Mouse (Mus musculus) gastrocnemius, postnatal 36 days (tissue): ENCODE data around the gene Actr2. TPM values are rescaled to one million over a fixed set of nuclear protein-coding genes. Genes with fewer than 3 reads are reported as not detected.

Experiments
- DNase-seq, 2 experiments: peaks; one replicate each; pipeline ENCODE4 v3.0.0; 2022
- intact Hi-C: fragments of 180-260 bp; cut with DNase I; formaldehyde crosslinking; loops from one replicate; pipeline ENCODE4 v1.15.1; 2025
- total RNA-seq, 2 experiments: library from RNA; stranded (reverse); gene quantifications; 2 replicates each; pipeline ENCODE4 v1.2.3; 2021

Gene Actr2
- total RNA-seq, 2 experiments from 2014 or later, result 31.1 to 34.0 TPM

DNA sequence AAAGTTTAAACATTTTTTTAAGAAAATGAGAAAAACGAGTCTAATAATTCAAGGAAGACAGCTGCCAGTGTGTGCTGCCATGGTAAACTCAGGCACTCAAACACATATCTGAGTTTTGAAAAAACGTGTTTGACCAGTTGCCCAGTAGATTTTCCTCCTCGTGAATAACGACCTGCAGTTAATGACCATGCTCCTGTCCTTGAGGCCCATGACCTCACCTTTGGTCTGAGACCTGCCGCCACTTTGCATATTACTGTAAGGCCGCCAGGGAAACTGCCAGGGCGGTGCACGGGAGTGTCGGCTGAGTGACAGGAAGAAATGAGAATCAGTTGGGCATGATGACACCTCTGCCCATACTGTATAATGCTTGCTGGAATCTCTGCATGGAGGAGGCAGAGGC, 85.0 kb downstream of the Actr2 start:
- intact Hi-C loops, result loop anchor here (5.0 kb wide), 1 partner anchor 105 kb away; the partner anchor contains the start of gene Spred2
- no peak for DNase-seq

DNA sequence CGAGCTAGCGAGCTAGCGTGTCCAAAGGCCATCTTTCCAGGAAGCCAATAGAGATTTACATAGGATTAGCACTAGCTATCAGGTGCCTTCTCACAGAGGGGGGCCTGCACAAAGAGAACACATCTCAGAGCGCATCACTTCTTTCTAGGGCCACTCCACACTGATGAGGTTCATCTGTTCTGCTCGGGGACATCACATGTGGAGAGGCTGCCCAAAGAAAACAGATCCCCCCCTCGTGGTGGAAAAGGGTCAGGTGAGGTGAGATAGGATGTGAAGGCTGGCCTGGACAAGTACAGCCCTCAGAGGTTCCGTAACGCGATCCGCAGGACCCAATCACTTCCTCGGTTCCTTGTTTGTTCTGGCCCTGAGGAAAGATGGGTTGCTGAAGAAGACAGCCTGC, 86.8 kb downstream of the Actr2 start:
- intact Hi-C loops, result loop anchor here (5.0 kb wide), 1 partner anchor 104 kb away; the partner anchor contains the start of gene Spred2
- DNase-seq, result no peak

DNA sequence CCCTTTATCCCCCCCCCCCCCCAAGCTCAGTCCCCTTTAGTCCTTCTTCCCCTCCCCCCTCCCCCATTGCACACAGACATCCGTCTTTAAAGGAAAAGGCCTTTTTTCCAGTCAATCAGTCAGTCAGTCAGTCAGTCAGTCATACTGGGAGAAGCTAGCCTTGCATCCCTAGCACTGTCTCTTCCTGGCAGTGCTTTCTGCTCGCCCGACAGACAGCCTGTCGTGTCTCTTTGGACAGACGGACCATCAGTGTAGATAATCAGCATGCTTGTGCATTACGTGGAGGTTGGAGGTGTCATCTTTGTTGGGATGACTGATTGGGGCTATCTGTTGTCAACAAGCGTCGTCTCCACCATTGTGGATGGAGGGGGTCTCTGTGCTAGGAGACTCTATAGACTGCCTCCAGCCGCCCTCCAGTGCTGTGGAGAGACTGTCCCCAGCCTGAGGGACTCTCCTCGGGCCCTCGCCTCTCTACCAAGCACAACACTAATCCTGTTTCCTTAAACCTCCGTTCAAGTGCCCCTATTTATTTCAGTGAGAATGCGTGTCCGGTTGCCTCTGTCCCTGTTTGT, 89.7 kb downstream of the Actr2 start:
- intact Hi-C loops, result no loop called here

DNA sequence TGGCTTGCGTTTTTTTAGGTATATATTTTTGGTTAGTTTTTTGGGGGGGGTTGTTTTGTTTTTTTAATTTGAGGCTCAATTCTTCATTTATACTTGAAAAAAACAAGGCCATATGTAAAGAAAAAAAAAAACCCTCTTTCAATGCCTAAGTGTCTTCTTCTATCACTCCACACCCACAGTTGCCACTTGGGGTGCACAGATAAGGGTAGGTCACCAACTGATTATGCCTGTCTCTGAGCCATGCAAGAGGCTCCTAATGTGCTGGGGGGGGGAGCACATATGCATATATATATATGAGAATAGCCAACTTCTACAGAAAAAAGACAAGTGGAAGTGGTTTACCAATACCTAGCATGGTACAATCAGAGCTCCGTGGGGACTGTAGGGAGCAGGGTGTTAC, 90.3 kb downstream of the Actr2 start:
- no peak for DNase-seq
- intact Hi-C loops, result no loop called here

More for the DNA sequence above, 89.7 kb downstream of the Actr2 start:
- no peak for DNase-seq

DNA sequence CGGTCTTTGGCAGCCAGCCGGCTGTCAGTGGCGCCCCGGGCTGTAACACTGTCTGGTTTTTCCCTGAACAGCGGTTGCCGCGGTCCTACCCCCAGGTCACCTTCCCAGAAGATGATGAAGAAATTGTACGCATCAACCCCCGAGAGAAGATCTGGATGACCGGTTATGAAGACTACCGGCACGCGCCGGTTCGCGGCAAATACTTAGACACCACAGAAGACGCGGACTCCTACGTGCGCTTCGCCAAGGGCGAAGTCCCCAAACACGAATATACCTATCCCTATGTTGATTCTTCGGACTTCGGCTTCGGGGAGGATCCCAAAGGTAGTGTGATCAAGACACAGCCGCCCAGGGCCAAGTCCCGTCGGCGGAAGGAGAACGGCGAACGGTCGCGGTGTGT, 92.0 kb downstream of the Actr2 start:
- intact Hi-C loops, result no loop called here
- no peak for DNase-seq

DNA sequence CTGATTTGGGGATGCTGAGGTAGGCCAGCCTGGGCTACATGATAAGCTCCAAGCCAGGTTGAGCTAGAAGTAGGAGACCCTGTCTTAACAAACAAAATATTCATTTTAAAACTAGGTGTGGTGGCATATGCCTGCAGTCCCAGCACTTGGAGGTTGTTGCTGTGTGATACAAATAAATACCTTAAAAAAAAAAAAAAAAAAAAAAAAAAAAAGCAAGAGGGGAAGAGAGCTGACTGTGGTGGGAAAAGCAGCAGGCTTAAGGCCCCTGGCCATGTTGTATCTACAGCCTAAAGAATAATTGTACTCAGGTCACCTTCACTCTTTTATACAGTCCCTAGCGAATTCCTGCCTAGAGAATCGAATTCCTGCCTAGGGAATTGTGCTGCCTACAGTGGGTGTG, 93.8 kb downstream of the Actr2 start:
- intact Hi-C loops, result no loop called here

DNA sequence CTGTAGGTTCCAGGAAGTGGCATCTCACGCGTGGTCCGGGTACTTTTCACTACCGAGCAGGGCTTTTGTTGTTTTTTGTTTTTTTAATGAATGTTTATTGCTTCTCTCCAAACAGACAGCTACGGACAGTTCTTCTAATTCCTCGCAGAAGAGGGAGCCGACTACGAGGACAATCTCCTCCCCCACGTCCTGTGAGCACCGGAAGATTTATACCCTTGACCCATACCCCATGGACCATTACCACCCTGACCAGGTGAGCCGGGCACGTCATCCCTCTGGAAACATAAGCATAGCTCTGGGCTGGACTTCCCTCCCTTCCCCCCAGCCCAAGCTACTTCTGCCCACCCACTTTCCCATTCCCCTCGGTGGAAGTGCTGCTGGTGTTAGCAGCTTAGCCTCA, 94.8 kb downstream of the Actr2 start:
- DNase-seq, result no peak
- intact Hi-C loops, result no loop called here

More for the DNA sequence above, 93.8 kb downstream of the Actr2 start:
- no peak for DNase-seq

DNA sequence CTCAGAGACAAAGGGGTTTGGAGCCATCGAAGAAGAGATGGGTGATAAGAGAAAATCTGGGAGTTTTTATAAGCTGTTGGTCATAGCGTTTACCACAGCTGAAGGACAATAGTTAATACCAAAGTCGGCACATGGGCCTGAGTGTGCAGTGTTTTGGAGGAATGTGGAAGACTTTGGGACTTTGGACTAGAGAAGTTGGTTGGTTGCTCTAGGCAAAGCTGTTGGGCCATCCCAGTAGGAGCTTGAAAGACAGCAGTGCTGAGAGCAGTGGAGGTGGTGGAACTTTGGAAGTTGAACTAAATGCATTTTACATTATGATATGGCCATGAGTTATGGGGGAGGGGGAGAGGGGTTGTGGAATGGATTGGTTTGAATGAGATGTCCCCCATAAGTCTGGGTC, 99.3 kb downstream of the Actr2 start:
- DNase-seq, result no peak
- intact Hi-C loops, result no loop called here

Other genes starting within 250 kb of the Actr2 start
- gene Spred2, start 188.5 kb downstream of the Actr2 start, total RNA-seq, result 1 to 10 TPM; 6.1 to 7.1 TPM
- gene Rab1a, start 88.5 kb upstream of the Actr2 start, total RNA-seq, result 10 to 100 TPM; 78.3 to 88.9 TPM
- 10 to 100 TPM; 26.9 to 30.0 TPM for gene Cep68, start 136.5 kb upstream of the Actr2 start, total RNA-seq
- under 1 TPM; 0.71 to 0.81 TPM for gene Slc1a4, start 219.8 kb upstream of the Actr2 start, total RNA-seq